Mouse (Mus musculus) spleen, postnatal 0 days (tissue): ENCODE results near the gene Slc9a9. TPM values are rescaled to one million over a fixed set of nuclear protein-coding genes. Genes with fewer than 3 reads are reported as not detected.

Experiments
- polyA plus RNA-seq: library from polyadenylated mRNA; unstranded; fragments of >200 nt; fragmentation: Nextera tagmentation; extraction: Ambion mirVana; gene quantifications from 2 replicates; pipeline ENCODE4 v1.2.1, GENCODE M21; 2015

Gene Slc9a9
- polyA plus RNA-seq = 2.1 and 3.4 TPM in 2 replicates

DNA sequence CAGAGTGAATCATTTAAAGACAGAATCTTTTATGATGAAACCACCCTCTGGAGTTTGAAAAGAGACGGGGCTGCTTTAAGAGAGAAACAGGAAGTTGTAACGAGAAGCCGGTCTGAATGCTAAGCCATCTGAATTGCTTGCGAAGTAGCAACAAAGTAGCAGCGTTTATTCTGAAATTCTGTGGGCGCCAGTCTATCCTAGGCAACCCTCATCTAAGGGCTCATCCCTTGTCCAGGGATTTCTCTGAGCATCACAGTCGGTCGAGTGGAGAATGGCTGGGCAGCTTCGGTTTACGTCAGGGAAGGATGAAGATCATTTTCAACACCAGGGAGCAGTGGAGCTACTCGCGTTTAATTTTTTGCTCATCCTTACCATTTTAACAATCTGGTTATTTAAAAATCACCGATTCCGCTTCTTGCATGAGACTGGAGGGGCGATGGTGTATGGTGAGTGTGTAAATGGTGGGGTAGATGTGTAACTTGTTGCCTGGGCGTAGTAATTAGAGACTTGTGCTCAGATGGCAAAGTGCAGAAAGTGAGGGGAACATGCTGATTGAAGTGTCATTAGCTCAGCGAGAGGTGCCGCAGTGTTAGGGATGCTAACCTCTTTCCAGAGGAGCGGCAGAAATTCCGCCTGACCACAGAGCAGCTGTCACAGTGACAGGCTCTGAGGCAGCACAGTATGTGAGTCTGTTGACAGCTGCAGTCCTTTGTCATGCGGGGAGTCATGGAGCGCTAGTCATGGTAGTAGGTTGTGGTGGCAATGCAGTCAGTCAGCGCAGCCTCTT is at the start of gene Slc9a9:
TSS of gene Slc9a9 (plus strand) at position 119 of the 787 bp plus-strand sequence.

Other genes with a start within 250 kb of the Slc9a9 start
- 5.4 and 6.3 TPM in 2 replicates for gene 1190002N15Rik, start 131.8 kb upstream of the Slc9a9 start, polyA plus RNA-seq